Mouse (Mus musculus) midbrain, embryonic 14.5 days (tissue): ENCODE results near the gene Olfr56. TPM values are rescaled to one million over a fixed set of nuclear protein-coding genes. Genes with fewer than 3 reads are reported as not detected.

ENCODE experiments used
- ATAC-seq: fragments of 200-750 bp; cut with Nextera tagmentation; 2 replicates; pipeline ENCODE4 v1.8.0; 2017; ENCODE audit warnings: moderate number of reproducible peaks, moderate library complexity; ENCODE audit not compliant: low FRiP score, low TSS enrichment
- DNase-seq: peaks from one replicate; pipeline ENCODE4 v3.0.0-alpha.2; 2015
- H3K27ac ChIP-seq: fragments of 300-500 bp; sonication (generic); replicated peaks from 2 replicates; pipeline ENCODE4 v1.5.1; 2014; ENCODE audit warnings: mild to moderate bottlenecking, low read depth, low read length, moderate library complexity
- H3K27me3 ChIP-seq: fragments of 300-500 bp; sonication (generic); 2 replicates; pipeline ENCODE4 v1.6.1; 2014; ENCODE audit warnings: low read length, control low read depth, mixed read lengths; ENCODE audit not compliant: control insufficient read depth, insufficient read depth
- H3K36me3 ChIP-seq: fragments of 300-500 bp; sonication (generic); 2 replicates; pipeline ENCODE4 v1.6.1; 2014; ENCODE audit warnings: low read length, control low read depth; ENCODE audit not compliant: control insufficient read depth, insufficient read depth
- H3K4me1 ChIP-seq: fragments of 300-500 bp; sonication (generic); 2 replicates; pipeline ENCODE4 v1.6.1; 2014; ENCODE audit warnings: mild to moderate bottlenecking, antibody characterized with exemption, low read length, control low read depth; ENCODE audit not compliant: control insufficient read depth, insufficient read depth
- H3K4me2 ChIP-seq: fragments of 300-500 bp; sonication (generic); 2 replicates; pipeline ENCODE4 v1.6.1; 2014; ENCODE audit warnings: mild to moderate bottlenecking, low read length, moderate library complexity
- H3K4me3 ChIP-seq: fragments of 300-500 bp; sonication (generic); replicated peaks from 2 replicates; pipeline ENCODE4 v1.5.1; 2014; ENCODE audit warnings: low read depth, low read length
- H3K9ac ChIP-seq: fragments of 300-500 bp; sonication (generic); replicated peaks from 2 replicates; pipeline ENCODE4 v1.6.1; 2014; ENCODE audit warnings: mild to moderate bottlenecking, low read length, moderate library complexity
- H3K9me3 ChIP-seq: fragments of 300-500 bp; sonication (generic); 2 replicates; pipeline ENCODE4 v1.6.1; 2016; ENCODE audit warnings: low read length, control low read depth, mixed read lengths; ENCODE audit not compliant: control insufficient read depth
- WGBS: fragments of 180-500 bp; shearing (Covaris S2); extraction: QIAGEN DNeasy Blood & Tissue Kit; methylation state at CpG from one replicate; pipeline ENCODE4 v1.1.7; 2014; 5-methylcytosine and 5-hydroxymethylcytosine counted together
- polyA plus RNA-seq: library from polyadenylated mRNA; unstranded; fragments of >200 nt; fragmentation: Nextera tagmentation; extraction: Ambion mirVana; gene quantifications from 2 replicates; pipeline ENCODE4 v1.2.1, GENCODE M21; 2014

The Olfr56 gene
- polyA plus RNA-seq, 1 experiment from 2014 or later: not detected

DNA sequence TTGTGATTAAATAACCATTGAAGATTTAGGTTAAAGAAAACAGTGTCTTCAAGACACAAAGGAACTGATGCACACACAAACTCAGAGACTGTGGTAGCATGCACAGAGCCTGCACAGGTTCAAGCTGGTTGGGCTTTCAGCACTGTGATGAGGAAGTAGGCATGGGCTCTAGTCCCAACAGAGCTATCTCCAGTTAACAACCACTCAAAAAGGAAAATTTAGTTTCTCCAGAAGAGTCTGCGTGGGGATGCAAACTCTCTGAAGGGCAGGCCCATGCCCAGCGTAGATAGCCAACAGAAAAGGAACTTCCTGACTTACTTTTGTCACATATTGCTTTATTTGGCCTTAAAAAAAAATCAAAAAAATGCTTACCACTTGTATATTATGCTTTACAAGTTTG lies 114.1 kb downstream of the Olfr56 start:
- no peaks in the 10 kb centered on the region for H3K9me3 ChIP-seq
- no peak overlapping the region for H3K4me2 ChIP-seq
- H3K27me3 ChIP-seq: no peaks in the 10 kb centered on the region
- no peak overlapping the region for H3K27ac ChIP-seq
- no peaks in the 10 kb centered on the region for H3K36me3 ChIP-seq
- no peak overlapping the region for H3K4me3 ChIP-seq
- ATAC-seq: no peak
- H3K9ac ChIP-seq: no peak overlapping the region
- WGBS: 89% methylated on average over 2 of the region's 2 CpGs
- no peaks in the 10 kb centered on the region for H3K4me1 ChIP-seq
- no peak for DNase-seq

DNA sequence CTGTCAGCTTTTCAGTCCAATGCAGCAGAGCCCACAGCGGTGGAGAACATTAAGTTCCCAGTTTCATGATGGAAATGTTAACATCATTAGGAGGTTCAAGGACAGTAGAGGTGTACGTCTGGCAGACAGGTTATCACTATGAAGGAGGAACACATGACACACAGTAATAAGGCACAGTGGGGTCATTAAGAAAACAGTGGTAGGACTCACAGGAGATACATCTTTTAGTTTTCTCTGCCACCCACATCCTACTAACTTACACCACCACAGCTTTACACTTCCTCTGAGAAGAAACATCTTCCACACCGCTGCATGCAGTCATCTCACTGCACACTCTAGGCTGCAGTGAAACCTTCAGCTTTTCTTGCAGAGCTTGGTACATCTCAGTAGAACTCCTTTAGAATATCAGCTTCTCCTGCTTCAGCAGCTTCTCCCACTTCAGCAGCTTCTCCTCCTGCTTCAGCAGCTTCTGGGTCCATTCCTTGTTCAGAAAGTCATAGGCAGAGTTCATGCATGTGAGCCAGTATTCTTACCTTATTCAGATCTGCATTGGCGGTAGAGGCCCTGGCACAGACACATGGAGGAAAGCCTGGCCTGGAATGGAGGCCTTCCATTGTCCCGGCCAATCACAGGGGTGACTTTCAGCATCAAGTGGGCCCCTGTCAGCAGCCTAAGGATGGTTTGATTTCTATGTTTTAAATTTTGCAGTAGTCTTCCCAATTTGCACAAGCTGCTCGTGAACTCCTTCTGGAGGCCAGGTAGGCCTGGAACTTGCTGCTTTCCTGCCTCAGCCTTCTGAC lies 115.4 kb downstream of the Olfr56 start:
- Histone ChIP-seq H3K27me3 (no peaks in the 10 kb centered on the region), H3K4me3 (no peak overlapping the region), H3K9ac (no peak overlapping the region), H3K4me1 (no peaks in the 10 kb centered on the region), H3K4me2 (no peak overlapping the region), H3K36me3 (no peaks in the 10 kb centered on the region), H3K9me3 (no peaks in the 10 kb centered on the region), H3K27ac (no peak overlapping the region)
- no peak for DNase-seq
- ATAC-seq: no peak
- WGBS: 95% methylated on average over 6 of the region's 6 CpGs

DNA sequence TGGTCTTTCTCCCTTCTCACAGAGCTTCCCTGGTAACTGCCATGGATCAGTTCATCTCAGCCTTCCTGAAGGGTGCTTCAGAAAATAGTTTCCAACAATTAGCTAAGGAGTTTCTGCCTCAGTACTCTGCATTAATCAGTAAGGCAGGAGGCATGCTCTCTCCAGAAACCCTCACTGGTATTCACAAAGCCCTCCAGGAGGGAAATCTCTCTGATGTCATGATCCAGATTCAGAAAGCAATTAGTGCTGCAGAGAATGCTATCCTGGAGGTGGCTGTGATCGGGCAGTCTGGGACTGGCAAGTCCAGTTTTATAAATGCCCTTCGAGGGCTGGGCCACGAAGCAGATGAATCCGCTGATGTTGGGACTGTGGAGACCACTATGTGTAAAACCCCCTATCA lies 116.7 kb downstream of the Olfr56 start:
- H3K9ac ChIP-seq: no peak overlapping the region
- no peaks in the 10 kb centered on the region for H3K36me3 ChIP-seq
- no peak for DNase-seq
- no peak overlapping the region for H3K4me2 ChIP-seq
- ATAC-seq: no peak
- H3K9me3 ChIP-seq: no peaks in the 10 kb centered on the region
- H3K27me3 ChIP-seq: no peaks in the 10 kb centered on the region
- H3K27ac ChIP-seq: no peak overlapping the region
- WGBS: 79% methylated on average over 4 of the region's 4 CpGs
- H3K4me3 ChIP-seq: no peak overlapping the region
- no peaks in the 10 kb centered on the region for H3K4me1 ChIP-seq

- H3K4me1 ChIP-seq: no peaks in the 10 kb centered on the region
- no peaks in the 10 kb centered on the region for H3K9me3 ChIP-seq
- no peak for ATAC-seq
- no peak overlapping the region for H3K4me3 ChIP-seq
- no peaks in the 10 kb centered on the region for H3K36me3 ChIP-seq
- 86% methylated on average over 3 of the region's 3 CpGs for WGBS
- no peak overlapping the region for H3K27ac ChIP-seq
- no peaks in the 10 kb centered on the region for H3K27me3 ChIP-seq
- DNase-seq: no peak
- H3K4me2 ChIP-seq: no peak overlapping the region
- no peak overlapping the region for H3K9ac ChIP-seq
Measured at GRCm38 (mm10) chr11:49100409-49100808, 121.7 kb downstream of the Olfr56 start.

- no peaks in the 10 kb centered on the region for H3K4me1 ChIP-seq
- DNase-seq (no peak), ATAC-seq (no peak)
- H3K9me3 ChIP-seq: no peaks in the 10 kb centered on the region
- no peaks in the 10 kb centered on the region for H3K27me3 ChIP-seq
- no peak overlapping the region for H3K4me2 ChIP-seq
- no peaks in the 10 kb centered on the region for H3K36me3 ChIP-seq
- WGBS: 54% methylated on average over 5 of the region's 5 CpGs
- H3K4me3 ChIP-seq: no peak overlapping the region
- no peak overlapping the region for H3K27ac ChIP-seq
- H3K9ac ChIP-seq: no peak overlapping the region
Measured at GRCm38 (mm10) chr11:49101500-49101899, 122.8 kb downstream of the Olfr56 start.

- Histone ChIP-seq H3K27me3 (no peaks in the 10 kb centered on the region), H3K4me1 (no peaks in the 10 kb centered on the region), H3K4me3 (no peak overlapping the region), H3K27ac (no peak overlapping the region), H3K9me3 (no peaks in the 10 kb centered on the region), H3K4me2 (no peak overlapping the region), H3K36me3 (no peaks in the 10 kb centered on the region), H3K9ac (no peak overlapping the region)
- DNase-seq (peak; percentile 94), ATAC-seq (peak; percentile 72)
- 15% methylated on average over 8 of the region's 8 CpGs for WGBS
Measured at GRCm38 (mm10) chr11:49103047-49103693, 124.5 kb downstream of the Olfr56 start.

DNA sequence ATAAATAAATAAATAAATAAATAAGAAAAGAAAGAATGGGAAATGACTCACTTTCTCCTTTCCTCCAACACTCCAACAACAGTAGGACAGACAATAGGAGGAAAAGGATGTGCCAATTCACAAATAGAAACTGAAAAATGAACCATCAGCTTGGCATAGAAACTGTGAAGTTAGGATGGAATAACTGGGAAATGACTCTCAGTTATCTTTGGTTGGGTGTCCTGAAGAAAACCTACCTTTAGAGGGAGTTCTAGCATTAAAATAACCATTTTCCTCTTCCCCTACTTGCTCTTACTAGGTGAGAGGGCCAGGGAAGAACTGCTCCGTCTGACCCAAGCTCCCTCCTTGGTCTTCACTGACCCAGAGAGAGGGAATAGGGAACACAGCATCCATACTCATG lies 127.1 kb downstream of the Olfr56 start:
- no peak for ATAC-seq
- H3K4me2 ChIP-seq: no peak overlapping the region

GRCm38 (mm10) chr11:49107650-49108537 lies 129.2 kb downstream of the Olfr56 start:
- H3K4me1 ChIP-seq: no peaks in the 10 kb centered on the region
- DNase-seq (no peak), ATAC-seq (no peak)
- H3K9ac ChIP-seq: no peak overlapping the region
- no peaks in the 10 kb centered on the region for H3K9me3 ChIP-seq
- H3K27ac ChIP-seq: no peak overlapping the region
- no peaks in the 10 kb centered on the region for H3K36me3 ChIP-seq
- no peak overlapping the region for H3K4me3 ChIP-seq
- 71% methylated on average over 10 of the region's 10 CpGs for WGBS
- H3K27me3 ChIP-seq: no peaks in the 10 kb centered on the region
- H3K4me2 ChIP-seq: no peak overlapping the region

More for the DNA sequence above, 127.1 kb downstream of the Olfr56 start:
- Histone ChIP-seq H3K4me1 (no peaks in the 10 kb centered on the region), H3K27ac (no peak overlapping the region), H3K27me3 (no peaks in the 10 kb centered on the region), H3K9me3 (no peaks in the 10 kb centered on the region), H3K4me3 (no peak overlapping the region), H3K9ac (no peak overlapping the region), H3K36me3 (no peaks in the 10 kb centered on the region)
- DNase-seq: no peak
- 76% methylated on average over 1 of the region's 1 CpGs for WGBS
